Mouse (Mus musculus): Measurements from ENCODE around the gene Fryl.

The Fryl gene

GRCm38 (mm10) chr5:73162492-73162891, 93.9 kb downstream of the Fryl start:
- no peak for DNase-seq (ENCODE audit: extremely low read depth, low read depth)

DNA sequence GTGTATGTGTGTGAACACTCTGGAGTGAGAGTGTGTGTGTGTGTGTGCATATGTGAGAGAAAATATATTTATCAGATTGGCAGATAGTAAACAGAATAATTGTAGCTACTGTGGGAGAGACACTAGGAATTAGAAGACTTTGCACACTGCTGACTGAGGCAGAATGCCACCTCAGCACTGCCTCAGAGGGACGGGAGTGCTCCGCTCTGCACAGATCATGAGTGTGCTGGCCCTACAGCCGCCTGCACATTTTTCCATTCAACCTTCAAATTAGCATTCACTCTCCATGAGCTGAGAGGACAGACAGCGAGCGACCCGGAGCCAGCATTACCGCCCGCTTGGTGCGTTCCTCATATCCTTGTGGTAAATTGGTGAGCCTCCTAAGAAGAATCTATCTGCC, 96.0 kb downstream of the Fryl start:
- DNase-seq (ENCODE audit: extremely low read depth, low read depth): no peak

DNA sequence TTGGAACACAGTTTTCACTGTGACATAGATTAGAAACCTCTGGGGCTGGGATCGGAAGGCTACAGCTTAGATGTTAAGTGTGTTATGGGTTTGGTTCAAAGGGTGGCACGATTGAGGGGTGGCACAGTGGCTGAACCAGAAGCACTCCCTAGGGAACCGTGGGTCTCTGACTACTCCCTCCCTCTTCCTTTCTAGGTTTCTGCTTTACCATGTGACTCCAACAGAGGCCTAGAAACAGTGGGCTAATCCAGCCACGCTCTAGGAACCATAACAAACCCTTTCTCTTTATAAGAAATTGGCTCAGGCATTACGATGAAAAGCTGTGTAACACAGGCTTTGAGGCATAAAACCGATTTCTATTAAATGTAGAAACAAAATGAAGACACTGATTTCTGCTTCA, 98.9 kb downstream of the Fryl start:
- no peak for DNase-seq (ENCODE audit: extremely low read depth, low read depth)

- DNase-seq (ENCODE audit: extremely low read depth, low read depth): no peak
Measured at GRCm38 (mm10) chr5:73157009-73157408, 99.4 kb downstream of the Fryl start.

- no peak for DNase-seq (ENCODE audit: extremely low read depth, low read depth)
Measured at GRCm38 (mm10) chr5:73156226-73156926, 100.0 kb downstream of the Fryl start.

DNA sequence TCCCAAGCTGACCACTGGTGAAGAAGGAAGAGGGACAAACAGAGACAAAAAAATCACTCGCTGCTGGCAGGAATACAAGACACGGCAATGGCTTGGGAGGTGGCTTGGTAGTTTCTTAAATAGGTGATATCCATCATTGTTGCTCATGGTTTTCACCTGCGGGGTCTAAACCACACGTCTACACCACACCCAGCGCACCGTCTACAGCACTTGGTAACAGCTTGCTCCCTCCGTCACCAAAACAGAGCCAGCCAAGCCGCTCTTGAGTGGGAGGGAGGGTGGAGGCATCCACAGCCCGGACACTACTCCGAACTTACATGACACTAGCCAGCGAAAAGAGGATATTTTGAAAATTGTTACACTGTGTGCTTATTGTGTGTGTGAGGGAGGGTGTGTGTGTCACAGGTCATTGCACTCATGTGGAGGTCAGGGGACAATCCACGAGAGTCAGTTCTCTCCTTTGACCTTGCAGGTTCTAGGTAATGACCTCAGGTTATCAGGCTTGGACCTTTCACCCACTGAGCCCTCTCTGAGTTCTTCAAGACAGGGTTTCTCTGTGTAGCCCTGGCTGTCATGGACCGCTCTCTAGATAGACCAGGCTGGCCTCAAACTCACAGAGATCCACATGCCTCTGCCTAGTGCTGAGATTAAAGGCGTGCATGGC, 102.5 kb downstream of the Fryl start:
- DNase-seq (ENCODE audit: extremely low read depth, low read depth): no peak

DNA sequence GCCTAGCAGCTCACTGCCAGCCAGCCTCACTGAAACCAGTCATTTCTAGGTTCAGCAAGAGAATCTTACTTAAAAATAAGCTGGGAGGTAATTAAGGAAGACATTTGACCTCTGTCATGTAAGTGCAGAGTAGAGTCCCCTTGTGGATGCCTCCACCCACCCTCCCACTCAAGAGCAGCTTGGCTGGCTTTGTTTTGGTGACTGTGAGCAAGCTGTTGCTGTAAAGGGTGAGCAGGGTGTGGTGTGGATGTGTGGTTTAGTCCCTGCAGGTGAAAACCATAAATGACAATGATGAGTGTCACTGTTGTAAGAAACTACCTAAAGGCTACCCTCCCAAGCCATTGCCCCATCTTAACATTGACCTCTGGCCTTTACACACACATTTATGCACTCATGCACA, 104.2 kb downstream of the Fryl start:
- DNase-seq (ENCODE audit: extremely low read depth, low read depth): no peak

GRCm38 (mm10) chr5:73150877-73151445, 105.5 kb downstream of the Fryl start:
- DNase-seq (ENCODE audit: extremely low read depth, low read depth): no peak

GRCm38 (mm10) chr5:73144987-73145386, 111.4 kb downstream of the Fryl start:
- no peak for DNase-seq (ENCODE audit: extremely low read depth, low read depth)

DNA sequence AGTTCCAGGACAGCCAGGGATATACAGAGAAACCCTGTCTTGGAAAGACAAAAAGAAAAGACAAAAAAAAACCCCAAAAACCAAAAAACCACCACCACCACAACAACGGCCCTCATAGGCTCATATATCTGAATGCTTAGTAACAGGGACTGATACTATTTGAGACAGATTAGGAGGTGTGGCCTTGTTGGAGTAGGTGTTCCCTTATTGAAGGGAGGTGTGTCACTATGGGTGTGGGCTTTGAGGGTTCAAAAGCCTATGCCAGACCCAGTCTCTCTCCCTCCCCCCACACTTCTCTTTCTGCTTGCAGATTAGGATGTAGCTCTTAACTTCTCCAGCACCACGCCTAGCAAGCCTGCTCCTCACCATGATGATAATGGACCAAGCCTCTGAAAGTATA, 114.7 kb downstream of the Fryl start:
- peak; percentile 34 for DNase-seq (ENCODE audit: extremely low read depth, low read depth)

- DNase-seq (ENCODE audit: extremely low read depth, low read depth): no peak
Measured at GRCm38 (mm10) chr5:73141161-73141560, 115.3 kb downstream of the Fryl start.

DNA sequence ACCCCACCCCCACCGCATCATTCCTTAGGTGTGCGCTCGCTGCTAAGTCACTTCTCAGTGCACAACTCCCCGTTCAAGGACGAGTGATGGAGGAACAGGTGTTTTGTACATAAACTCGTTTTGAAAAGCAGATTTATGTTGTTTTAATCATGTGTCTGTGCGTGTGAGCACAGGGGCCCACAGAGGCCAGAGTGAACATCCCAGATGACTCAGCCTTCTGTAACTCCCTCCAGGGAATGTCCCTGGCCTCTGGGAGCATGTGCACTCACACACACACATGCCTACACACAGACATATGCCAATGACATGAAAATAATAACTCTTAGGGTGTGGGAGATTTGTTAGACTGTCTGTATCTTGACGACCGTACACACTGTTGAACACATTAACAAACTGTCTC, 118.9 kb downstream of the Fryl start:
- DNase-seq (ENCODE audit: extremely low read depth, low read depth): no peak

DNA sequence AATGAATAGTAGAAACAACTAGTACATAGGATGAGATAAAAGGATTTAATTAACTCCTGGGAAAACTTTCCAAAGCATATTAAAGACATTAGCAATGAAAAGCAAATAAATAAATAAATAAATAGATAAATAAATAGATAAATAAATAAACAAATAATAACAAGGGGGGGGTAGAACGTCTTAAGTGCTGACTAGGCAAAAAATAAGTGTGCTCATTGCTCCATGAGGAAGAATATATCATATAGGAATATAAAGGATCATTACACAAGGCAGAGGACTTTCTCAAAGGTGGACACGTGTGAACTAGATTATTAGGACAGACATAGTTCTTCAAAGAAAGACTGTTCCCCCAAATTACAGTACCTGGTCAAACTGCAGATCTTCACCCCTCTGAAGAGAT, 120.5 kb downstream of the Fryl start:
- no peak for DNase-seq (ENCODE audit: extremely low read depth, low read depth)

DNA sequence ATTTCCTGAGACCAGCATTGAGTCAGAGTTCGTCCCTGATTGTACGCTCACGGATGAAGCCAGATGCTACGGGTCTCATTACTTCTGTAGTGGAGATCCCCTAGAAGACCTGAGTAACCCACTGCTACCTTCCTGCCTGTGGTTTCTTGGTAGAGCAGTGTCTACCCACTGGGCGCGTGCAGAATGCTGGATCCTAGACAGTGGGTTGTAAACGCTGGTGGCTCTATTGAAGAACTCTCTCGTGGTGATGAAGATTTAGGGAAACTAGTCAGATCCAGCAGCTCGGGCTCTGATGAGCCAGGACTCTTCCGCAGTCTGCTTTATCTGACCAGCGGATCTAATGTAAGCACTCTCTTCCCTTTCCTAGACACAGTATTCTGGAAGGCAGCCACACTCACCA, 121.3 kb downstream of the Fryl start:
- no peak for DNase-seq (ENCODE audit: extremely low read depth, low read depth)

- DNase-seq (ENCODE audit: extremely low read depth, low read depth): peak; percentile 63
Measured at GRCm38 (mm10) chr5:73133833-73134185, 122.6 kb downstream of the Fryl start.

DNA sequence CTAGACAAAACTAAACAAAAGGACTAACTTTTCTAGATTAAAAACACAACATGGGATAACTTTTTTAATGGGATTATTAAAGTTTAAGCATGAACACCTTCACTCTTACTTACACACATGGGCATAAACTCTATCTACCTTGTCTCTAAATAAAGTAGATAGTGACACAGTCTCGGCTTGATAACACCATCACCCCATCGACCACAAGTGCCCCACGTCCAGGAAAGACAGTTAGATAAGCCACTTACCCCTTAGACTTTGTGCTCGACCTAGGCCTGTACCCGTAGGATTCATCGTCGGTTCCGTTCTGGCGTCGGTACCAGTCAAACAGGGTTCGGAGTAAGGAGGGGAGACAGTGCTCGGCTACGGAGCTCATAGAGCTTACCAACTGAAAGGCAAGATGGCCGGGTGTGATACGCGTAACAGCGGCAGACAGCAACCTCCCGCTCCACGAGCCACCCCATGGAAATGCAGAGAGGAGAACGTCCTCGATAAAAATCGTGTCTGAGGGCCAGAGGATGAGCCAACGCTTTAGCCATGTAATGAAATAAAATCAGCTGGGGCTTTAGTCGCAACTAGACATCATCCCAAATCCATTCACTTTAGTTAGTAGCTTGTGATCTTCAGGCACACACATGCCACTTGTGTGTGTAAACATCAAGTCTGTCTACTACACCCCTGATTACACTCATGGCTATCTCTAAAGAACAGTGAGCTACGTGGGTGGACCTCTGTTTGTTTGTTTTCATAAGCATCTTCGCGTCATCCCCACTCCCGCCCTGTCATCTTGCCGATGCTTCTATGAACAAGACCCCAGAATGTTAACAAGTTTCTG, 123.2 kb downstream of the Fryl start:
- peak; percentile 36 for DNase-seq (ENCODE audit: extremely low read depth, low read depth)

DNA sequence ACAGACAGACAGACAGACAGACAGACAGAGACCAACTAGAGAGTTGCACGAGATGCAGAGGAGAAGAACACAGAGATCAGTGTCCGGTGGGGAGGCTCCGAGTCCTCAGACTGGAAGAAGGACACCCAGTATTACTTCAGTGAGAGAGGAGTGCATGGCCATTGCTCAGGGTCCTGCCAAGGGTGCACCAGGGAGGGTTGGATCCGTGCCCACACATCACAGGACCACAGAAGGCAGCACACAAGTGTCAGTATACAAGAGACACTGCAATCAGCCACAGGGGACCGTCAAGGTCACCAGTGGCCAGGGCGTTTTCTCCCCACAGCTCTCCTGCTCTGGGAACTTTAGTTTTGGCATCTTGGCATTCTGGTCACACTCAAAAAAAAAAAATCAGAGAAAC, 125.4 kb downstream of the Fryl start:
- no peak for DNase-seq (ENCODE audit: extremely low read depth, low read depth)

GRCm38 (mm10) chr5:73129871-73130270, 126.5 kb downstream of the Fryl start:
- peak; percentile 29 for DNase-seq (ENCODE audit: extremely low read depth, low read depth)

GRCm38 (mm10) chr5:73119969-73120725, 136.3 kb downstream of the Fryl start:
- no peak for DNase-seq (ENCODE audit: extremely low read depth, low read depth)

- no peak for DNase-seq (ENCODE audit: extremely low read depth, low read depth)
Measured at GRCm38 (mm10) chr5:73119524-73119923, 136.9 kb downstream of the Fryl start.

GRCm38 (mm10) chr5:73118786-73119185, 137.6 kb downstream of the Fryl start:
- DNase-seq (ENCODE audit: extremely low read depth, low read depth): no peak
